Mouse (Mus musculus): ENCODE measurements at regions not wholly inside any gene's neighbourhood (a gene's known extent, or its start where the extent isn't known, plus 50 kb on each side); places are given as distances from the start of the nearest gene placed in this dataset.

DNA sequence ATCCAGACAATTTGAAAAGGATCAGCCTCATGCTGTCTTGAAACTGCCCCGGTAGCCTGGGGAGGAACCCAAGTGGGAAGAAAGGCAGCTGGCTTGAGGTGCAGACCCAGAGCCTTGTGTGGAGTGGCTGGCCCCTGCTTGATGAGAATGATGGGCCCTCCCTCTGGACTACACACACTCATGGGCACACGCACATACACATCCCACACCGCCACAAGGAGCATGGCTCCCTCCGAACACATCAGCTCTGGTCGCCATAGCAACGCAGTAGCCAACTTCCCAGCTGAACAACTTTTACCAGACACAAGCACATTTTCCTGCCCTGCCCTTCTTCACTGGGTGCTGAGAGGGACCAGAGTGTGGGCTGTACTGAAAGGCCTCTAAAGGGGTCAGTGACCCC, 101.2 kb downstream of the Rpl14 start:
- H3K4me3 ChIP-seq (ENCODE audit: low read length): no peak overlapping the region
- H3K9ac ChIP-seq (ENCODE audit: low read depth, low read length): no peak overlapping the region
- WGBS: 32% methylated on average over 6 of the region's 6 CpGs
- no peaks in the 10 kb centered on the region for H3K36me3 ChIP-seq (ENCODE audit: control insufficient read depth, insufficient read depth, low read length)
- H3K4me1 ChIP-seq (ENCODE audit: control insufficient read depth, insufficient read depth, low read length): peaks cover 19% of the 10 kb centered on the region
- no peaks in the 10 kb centered on the region for H3K27me3 ChIP-seq (ENCODE audit: control insufficient read depth, insufficient read depth, low read length)
- no peak overlapping the region for H3K27ac ChIP-seq (ENCODE audit: low read depth, low read length)
- no peaks in the 10 kb centered on the region for H3K9me3 ChIP-seq (ENCODE audit: control insufficient read depth, low read length)
- no peak for ATAC-seq (ENCODE audit: low FRiP score, low TSS enrichment)
- H3K4me2 ChIP-seq (replicated peaks; ENCODE audit: low read depth, low read length): no peak overlapping the region

DNA sequence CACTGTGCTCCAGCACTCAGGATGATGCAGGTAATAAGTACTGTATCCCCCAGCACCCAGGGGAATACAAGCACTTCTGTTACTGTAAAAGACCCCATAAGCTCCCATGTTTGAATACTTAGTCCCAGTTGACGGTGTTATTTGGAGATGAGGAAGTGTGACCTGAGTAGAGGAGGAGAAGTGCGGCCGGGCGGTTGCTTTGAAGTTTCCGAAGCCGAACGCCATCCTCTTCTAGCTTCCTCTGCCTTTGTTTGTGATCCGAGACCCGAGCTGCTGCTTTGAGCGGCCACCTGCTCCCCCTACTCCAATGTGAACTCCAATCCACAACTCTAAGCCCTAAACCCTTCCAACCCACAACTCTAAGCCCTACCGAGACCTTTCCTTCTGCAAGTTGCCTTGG, 103.6 kb downstream of the Rpl14 start:
- H3K4me2 ChIP-seq (replicated peaks; ENCODE audit: low read depth, low read length): peak overlapping the region; percentile 62
- H3K27me3 ChIP-seq (ENCODE audit: control insufficient read depth, insufficient read depth, low read length): 0 out of 2 replicates have a peak, but pooled peaks cover 3% of the 10 kb centered on the region
- no peaks in the 10 kb centered on the region for H3K36me3 ChIP-seq (ENCODE audit: control insufficient read depth, insufficient read depth, low read length)
- H3K27ac ChIP-seq (ENCODE audit: low read depth, low read length): no peak overlapping the region
- H3K9me3 ChIP-seq (ENCODE audit: control insufficient read depth, low read length): no peaks in the 10 kb centered on the region
- no peak overlapping the region for H3K9ac ChIP-seq (ENCODE audit: low read depth, low read length)
- peaks cover 25% of the 10 kb centered on the region for H3K4me1 ChIP-seq (ENCODE audit: control insufficient read depth, insufficient read depth, low read length)
- peak overlapping the region; percentile 29 for H3K4me3 ChIP-seq (ENCODE audit: low read length)
- no peak for ATAC-seq (ENCODE audit: low FRiP score, low TSS enrichment)
- 1% methylated on average over 11 of the region's 11 CpGs for WGBS

DNA sequence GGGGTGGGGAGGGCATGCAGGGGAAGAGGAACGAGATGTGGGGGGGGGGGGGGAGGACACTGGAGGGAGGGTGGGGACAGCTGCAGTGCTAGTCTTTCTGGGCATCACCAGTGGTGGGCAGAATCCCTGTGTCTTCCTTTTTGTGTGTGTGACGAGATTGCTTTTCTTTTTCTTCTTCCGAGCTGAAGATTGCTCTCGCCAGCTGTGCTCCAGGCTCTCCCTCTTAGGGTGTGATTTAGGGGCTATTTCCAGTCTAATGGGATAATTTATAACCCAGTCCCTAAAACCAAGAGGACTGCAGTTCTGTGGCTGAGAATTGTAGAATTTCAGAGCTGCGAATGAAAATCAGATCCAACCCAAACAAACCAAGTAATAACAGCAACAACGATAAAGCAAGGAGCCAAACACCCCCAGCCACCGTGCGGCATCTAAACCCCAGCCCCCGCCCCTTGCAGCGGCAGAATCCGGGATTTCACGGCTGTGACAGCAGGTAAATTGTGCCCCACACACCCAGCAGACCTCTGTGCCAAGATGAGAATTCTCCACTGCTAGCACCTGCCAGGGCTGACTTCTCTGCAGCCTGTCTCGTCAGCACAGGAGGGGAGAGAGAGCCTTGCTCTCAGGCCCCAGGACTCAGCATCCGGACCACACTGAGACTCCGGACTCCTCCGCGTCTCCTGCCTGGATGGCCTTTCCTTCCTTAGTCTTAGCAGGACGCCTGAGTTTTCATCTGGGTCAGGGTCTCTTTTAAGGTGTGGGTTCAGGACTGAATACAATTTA, 104.3 kb downstream of the Rpl14 start:
- Histone ChIP-seq H3K4me3 (ENCODE audit: low read length) (peak overlapping the region; percentile 29), H3K27ac (ENCODE audit: low read depth, low read length) (peak overlapping the region; percentile 62; the same call in 1 of the 2 replicates), H3K4me2 (replicated peaks; ENCODE audit: low read depth, low read length) (peak overlapping the region; percentile 62), H3K36me3 (ENCODE audit: control insufficient read depth, insufficient read depth, low read length) (no peaks in the 10 kb centered on the region), H3K27me3 (ENCODE audit: control insufficient read depth, insufficient read depth, low read length) (0 out of 2 replicates have a peak, but pooled peaks cover 3% of the 10 kb centered on the region), H3K4me1 (ENCODE audit: control insufficient read depth, insufficient read depth, low read length) (peaks cover 27% of the 10 kb centered on the region), H3K9ac (ENCODE audit: low read depth, low read length) (peak overlapping the region; percentile 51), H3K9me3 (ENCODE audit: control insufficient read depth, low read length) (no peaks in the 10 kb centered on the region)
- peak; percentile 69 for ATAC-seq (ENCODE audit: low FRiP score, low TSS enrichment)
- 1% methylated on average over 17 of the region's 18 CpGs for WGBS

DNA sequence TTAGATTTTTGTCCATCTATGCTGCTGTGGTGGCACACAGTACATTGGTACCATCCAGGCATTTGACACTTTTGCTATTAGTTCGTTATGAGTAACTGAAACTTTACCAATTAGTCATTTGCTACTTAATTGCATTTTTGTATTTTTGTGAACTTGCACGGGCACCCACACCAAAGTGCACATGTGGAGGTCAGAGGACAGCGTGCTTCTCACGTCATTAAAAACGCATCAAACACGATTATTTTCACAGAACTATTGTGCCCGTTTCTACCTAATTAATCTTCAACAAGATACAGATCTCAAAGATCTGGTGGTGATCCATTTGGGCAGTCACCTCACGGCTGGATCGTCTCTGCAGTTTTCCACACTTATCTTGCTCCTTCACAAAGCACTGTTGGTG, 105.1 kb downstream of the Rpl14 start:
- Histone ChIP-seq H3K4me3 (ENCODE audit: low read length) (no peak overlapping the region), H3K27ac (ENCODE audit: low read depth, low read length) (no peak overlapping the region), H3K4me2 (replicated peaks; ENCODE audit: low read depth, low read length) (peak overlapping the region; percentile 62; the same call in 1 of the 2 replicates), H3K9me3 (ENCODE audit: control insufficient read depth, low read length) (no peaks in the 10 kb centered on the region), H3K36me3 (ENCODE audit: control insufficient read depth, insufficient read depth, low read length) (no peaks in the 10 kb centered on the region), H3K27me3 (ENCODE audit: control insufficient read depth, insufficient read depth, low read length) (0 out of 2 replicates have a peak, but pooled peaks cover 3% of the 10 kb centered on the region), H3K4me1 (ENCODE audit: control insufficient read depth, insufficient read depth, low read length) (peaks cover 27% of the 10 kb centered on the region), H3K9ac (ENCODE audit: low read depth, low read length) (no peak overlapping the region)
- no peak for ATAC-seq (ENCODE audit: low FRiP score, low TSS enrichment)
- 12% methylated on average over 9 of the region's 9 CpGs for WGBS

DNA sequence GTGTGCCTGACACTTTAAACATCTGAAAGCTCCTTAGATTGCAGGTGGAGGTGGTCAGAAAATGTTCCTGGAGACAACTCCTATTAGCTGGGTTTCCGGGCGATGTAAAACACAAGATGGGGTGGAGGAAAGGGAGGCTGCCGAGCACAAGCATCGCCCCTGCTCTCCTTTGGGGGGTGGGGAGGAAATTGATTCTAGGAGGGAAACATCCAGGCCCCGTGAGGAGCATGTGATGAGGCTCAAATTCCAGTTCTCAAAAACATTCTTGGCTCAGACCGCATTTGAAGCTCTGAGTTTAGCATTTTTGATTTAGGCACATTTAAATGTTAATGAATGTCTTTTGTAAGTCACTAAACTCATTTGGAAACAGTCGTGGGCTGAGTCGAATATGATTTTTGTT, 105.5 kb downstream of the Rpl14 start:
- Histone ChIP-seq H3K4me3 (ENCODE audit: low read length) (no peak overlapping the region), H3K9me3 (ENCODE audit: control insufficient read depth, low read length) (no peaks in the 10 kb centered on the region), H3K9ac (ENCODE audit: low read depth, low read length) (no peak overlapping the region), H3K4me1 (ENCODE audit: control insufficient read depth, insufficient read depth, low read length) (peaks cover 27% of the 10 kb centered on the region), H3K36me3 (ENCODE audit: control insufficient read depth, insufficient read depth, low read length) (no peaks in the 10 kb centered on the region), H3K27me3 (ENCODE audit: control insufficient read depth, insufficient read depth, low read length) (0 out of 2 replicates have a peak, but pooled peaks cover 3% of the 10 kb centered on the region), H3K27ac (ENCODE audit: low read depth, low read length) (no peak overlapping the region), H3K4me2 (replicated peaks; ENCODE audit: low read depth, low read length) (no peak overlapping the region)
- 22% methylated on average over 8 of the region's 8 CpGs for WGBS
- ATAC-seq (ENCODE audit: low FRiP score, low TSS enrichment): no peak

DNA sequence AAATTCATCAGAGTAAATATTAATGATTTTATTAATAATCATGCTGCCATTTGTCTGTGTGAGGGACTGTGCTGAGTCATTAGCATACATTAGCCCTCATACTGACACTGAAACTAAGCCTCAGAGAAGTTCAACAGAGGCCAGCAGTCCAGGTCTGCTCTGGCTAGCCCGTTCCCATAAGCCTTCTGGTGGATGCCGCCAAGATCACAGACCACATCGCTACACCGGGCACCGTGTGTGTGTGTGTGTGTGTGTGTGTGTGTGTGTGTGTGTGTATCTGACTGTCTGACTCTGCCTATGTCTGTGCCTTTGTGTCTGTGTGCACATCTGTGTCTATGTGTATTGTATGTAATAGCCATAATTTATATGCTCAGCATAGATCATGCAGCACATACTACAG, 106.0 kb downstream of the Rpl14 start:
- Histone ChIP-seq H3K9ac (ENCODE audit: low read depth, low read length) (no peak overlapping the region), H3K4me2 (replicated peaks; ENCODE audit: low read depth, low read length) (no peak overlapping the region), H3K9me3 (ENCODE audit: control insufficient read depth, low read length) (no peaks in the 10 kb centered on the region), H3K27me3 (ENCODE audit: control insufficient read depth, insufficient read depth, low read length) (0 out of 2 replicates have a peak, but pooled peaks cover 3% of the 10 kb centered on the region), H3K4me1 (ENCODE audit: control insufficient read depth, insufficient read depth, low read length) (peaks cover 27% of the 10 kb centered on the region), H3K4me3 (ENCODE audit: low read length) (no peak overlapping the region), H3K36me3 (ENCODE audit: control insufficient read depth, insufficient read depth, low read length) (no peaks in the 10 kb centered on the region), H3K27ac (ENCODE audit: low read depth, low read length) (no peak overlapping the region)
- ATAC-seq (ENCODE audit: low FRiP score, low TSS enrichment): no peak
- WGBS: 81% methylated on average over 5 of the region's 5 CpGs

DNA sequence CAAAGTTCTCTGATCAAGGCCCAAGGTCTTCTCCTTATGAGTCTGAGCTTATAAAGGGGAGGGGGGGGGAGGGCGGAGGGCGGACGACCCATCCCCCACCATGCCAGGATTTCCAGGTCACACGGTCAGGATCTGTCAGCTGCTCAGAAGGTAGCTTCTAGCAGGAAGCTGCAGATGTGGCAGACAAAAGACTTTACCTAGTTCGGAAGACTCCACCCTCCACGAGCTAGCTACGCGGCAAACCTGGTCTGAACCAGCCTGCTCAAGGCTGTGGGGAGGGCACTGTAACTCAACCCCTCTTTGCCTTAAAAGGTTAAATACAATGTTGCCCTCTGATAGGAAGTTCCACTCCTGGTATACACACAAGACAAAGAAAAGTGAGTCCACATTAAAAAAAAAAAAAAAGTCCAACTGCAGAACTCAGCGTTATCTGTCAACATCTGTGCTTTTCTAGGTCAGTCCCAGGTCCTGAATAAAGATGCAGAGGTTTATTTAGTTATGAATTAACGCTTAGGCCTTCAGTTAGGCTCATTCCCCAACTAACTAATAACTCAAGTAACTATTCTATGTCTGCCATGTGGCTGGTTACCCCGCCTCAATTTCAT, 108.7 kb downstream of the Rpl14 start:
- H3K4me3 ChIP-seq (ENCODE audit: low read length): no peak overlapping the region
- H3K36me3 ChIP-seq (ENCODE audit: control insufficient read depth, insufficient read depth, low read length): no peaks in the 10 kb centered on the region
- no peaks in the 10 kb centered on the region for H3K9me3 ChIP-seq (ENCODE audit: control insufficient read depth, low read length)
- 0 out of 2 replicates have a peak, but pooled peaks cover 3% of the 10 kb centered on the region for H3K27me3 ChIP-seq (ENCODE audit: control insufficient read depth, insufficient read depth, low read length)
- H3K4me1 ChIP-seq (ENCODE audit: control insufficient read depth, insufficient read depth, low read length): peaks cover 25% of the 10 kb centered on the region
- 38% methylated on average over 11 of the region's 11 CpGs for WGBS
- ATAC-seq (ENCODE audit: low FRiP score, low TSS enrichment): peak; percentile 53; the same call in 1 of the 2 replicates
- no peak overlapping the region for H3K9ac ChIP-seq (ENCODE audit: low read depth, low read length)
- H3K4me2 ChIP-seq (replicated peaks; ENCODE audit: low read depth, low read length): no peak overlapping the region
- H3K27ac ChIP-seq (ENCODE audit: low read depth, low read length): peak overlapping the region; percentile 11; the same call in 1 of the 2 replicates

DNA sequence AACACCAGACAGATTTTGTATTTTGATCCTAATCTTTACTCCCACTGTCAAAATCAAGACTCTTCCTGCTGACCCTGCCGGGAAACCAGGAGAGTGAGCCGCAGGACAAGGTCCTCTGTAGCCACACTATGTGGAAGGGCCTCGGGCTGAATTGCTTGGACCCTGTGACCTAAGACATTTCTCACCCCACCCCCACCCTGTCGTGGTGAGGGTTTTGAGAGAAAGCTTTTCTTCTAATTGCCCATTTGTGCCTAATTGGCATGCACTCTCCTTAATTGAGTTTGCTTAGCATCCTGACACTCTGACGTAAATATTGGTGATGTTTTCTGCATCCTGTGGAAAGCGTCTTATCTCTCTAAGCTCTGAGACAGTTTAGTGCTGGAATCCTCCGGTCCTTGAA, 110.2 kb downstream of the Rpl14 start:
- no peak for ATAC-seq (ENCODE audit: low FRiP score, low TSS enrichment)
- Histone ChIP-seq H3K4me2 (replicated peaks; ENCODE audit: low read depth, low read length) (no peak overlapping the region), H3K27me3 (ENCODE audit: control insufficient read depth, insufficient read depth, low read length) (0 out of 2 replicates have a peak, but pooled peaks cover 3% of the 10 kb centered on the region), H3K9me3 (ENCODE audit: control insufficient read depth, low read length) (no peaks in the 10 kb centered on the region), H3K36me3 (ENCODE audit: control insufficient read depth, insufficient read depth, low read length) (no peaks in the 10 kb centered on the region), H3K27ac (ENCODE audit: low read depth, low read length) (no peak overlapping the region), H3K9ac (ENCODE audit: low read depth, low read length) (no peak overlapping the region), H3K4me3 (ENCODE audit: low read length) (no peak overlapping the region), H3K4me1 (ENCODE audit: control insufficient read depth, insufficient read depth, low read length) (peaks cover 15% of the 10 kb centered on the region)
- 35% methylated on average over 7 of the region's 7 CpGs for WGBS

DNA sequence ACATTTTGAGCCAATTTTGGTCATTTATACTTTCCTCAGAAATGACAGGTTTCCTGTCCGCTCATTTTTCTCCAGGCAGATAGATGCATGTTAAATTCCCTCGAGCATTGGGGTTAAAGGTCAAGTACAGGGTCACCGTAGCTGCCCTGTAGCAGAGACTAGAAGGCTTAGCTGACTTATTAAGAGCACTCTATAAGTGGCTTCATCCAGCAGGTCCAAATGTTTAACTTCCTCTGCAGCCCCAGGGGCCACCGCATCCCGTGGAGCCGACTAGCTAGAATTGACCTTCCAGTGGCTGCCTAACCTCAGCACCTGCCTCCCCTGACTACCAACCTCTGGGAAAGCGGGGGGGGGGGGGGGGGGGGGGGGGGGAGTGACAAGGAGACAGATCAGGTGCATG, 114.7 kb downstream of the Rpl14 start:
- Histone ChIP-seq H3K4me1 (ENCODE audit: control insufficient read depth, insufficient read depth, low read length) (peaks cover 22% of the 10 kb centered on the region), H3K4me3 (ENCODE audit: low read length) (no peak overlapping the region)
- no peak for ATAC-seq (ENCODE audit: low FRiP score, low TSS enrichment)

More for the DNA sequence above, 114.7 kb downstream of the Rpl14 start:
- Histone ChIP-seq H3K9ac (ENCODE audit: low read depth, low read length) (no peak overlapping the region), H3K4me2 (replicated peaks; ENCODE audit: low read depth, low read length) (no peak overlapping the region), H3K27ac (ENCODE audit: low read depth, low read length) (no peak overlapping the region), H3K9me3 (ENCODE audit: control insufficient read depth, low read length) (no peaks in the 10 kb centered on the region), H3K27me3 (ENCODE audit: control insufficient read depth, insufficient read depth, low read length) (no peaks in the 10 kb centered on the region), H3K36me3 (ENCODE audit: control insufficient read depth, insufficient read depth, low read length) (no peaks in the 10 kb centered on the region)
- 8% methylated on average over 6 of the region's 7 CpGs for WGBS

All from kidney, embryonic 14.5 days (tissue).